Mouse (Mus musculus): ENCODE data around the gene Fads6. TPM values are rescaled to one million over a fixed set of nuclear protein-coding genes. Genes with fewer than 3 reads are reported as not detected.

The Fads6 gene
- total RNA-seq, 2 experiments from 2014 or later, result 11.2 to 12.1 TPM

DNA sequence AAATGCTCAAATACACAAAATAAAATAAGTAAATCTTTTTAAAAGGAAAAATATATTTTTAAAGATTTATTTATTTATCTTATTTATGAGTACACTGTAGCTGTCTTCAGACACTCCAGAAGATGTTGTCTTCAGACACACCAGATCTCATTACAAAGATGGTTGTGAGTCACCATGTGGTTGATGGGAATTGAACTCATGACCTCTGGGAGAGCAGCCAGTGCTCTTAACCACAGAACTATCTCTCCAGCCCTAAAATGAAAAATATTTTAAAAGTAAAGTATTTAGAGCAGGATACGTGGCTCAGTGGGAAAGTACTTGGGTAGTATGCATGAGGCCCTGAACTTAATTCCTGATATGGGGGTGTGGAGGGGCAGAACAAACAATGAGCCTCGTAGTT, 3.9 kb upstream of the Fads6 start:
- no peak for DNase-seq (ENCODE audit: extremely low spot score in 1 of 2, low spot score in 1 of 2)

- no peak for DNase-seq (ENCODE audit: extremely low spot score in 1 of 2, low spot score in 1 of 2)
Measured at GRCm38 (mm10) chr11:115300745-115301144, 3.3 kb upstream of the Fads6 start.

GRCm38 (mm10) chr11:115298160-115298559, 697 bp upstream of the Fads6 start:
- no peak for DNase-seq (ENCODE audit: extremely low spot score in 1 of 2, low spot score in 1 of 2)

GRCm38 (mm10) chr11:115296471-115297210, 822 bp downstream of the Fads6 start:
- DNase-seq (ENCODE audit: extremely low spot score in 1 of 2, low spot score in 1 of 2), result no peak

DNA sequence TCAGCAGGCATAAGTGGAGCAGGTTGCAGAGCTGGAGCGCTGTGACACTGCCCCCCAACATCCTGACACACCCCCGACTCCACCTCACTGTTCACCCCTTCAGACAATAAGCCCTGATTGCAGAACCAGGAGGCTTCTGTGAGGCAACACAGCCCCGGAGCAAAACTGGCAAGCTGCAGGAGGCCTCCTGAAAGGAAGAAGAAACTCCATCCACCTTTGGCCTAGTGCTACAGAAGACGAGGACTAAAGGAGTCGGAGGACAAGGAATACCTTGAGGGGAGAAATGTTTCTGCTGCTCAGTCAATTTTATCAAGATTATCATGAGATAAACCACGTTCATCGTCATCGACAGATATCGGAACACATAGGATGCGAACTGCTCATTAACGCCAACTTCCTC, 1.5 kb downstream of the Fads6 start:
- DNase-seq (ENCODE audit: extremely low spot score in 1 of 2, low spot score in 1 of 2), result no peak

GRCm38 (mm10) chr11:115292631-115293375, 4.7 kb downstream of the Fads6 start:
- no peak for DNase-seq (ENCODE audit: extremely low spot score in 1 of 2, low spot score in 1 of 2)

- DNase-seq (ENCODE audit: extremely low spot score in 1 of 2, low spot score in 1 of 2), result no peak
Measured at GRCm38 (mm10) chr11:115291503-115291902, 6.0 kb downstream of the Fads6 start.

DNA sequence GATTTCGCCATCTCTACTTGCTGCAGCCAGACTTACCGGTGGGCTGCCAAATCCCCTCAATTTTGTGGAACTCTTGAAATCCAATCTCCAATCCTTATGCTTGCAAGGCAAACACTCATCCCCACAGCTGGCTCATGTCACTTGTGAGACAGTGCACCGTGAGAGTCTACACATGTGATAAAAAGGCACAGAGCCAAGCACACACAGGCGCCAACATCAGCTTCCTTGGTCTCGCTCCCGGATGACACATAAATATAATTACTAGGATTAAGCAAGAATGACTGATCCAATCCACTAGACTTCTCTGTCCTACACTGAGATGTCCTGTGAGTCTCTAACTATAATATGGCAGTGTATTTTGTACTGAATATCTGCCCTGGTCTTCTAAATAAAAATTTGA, 6.5 kb downstream of the Fads6 start:
- no peak for DNase-seq (ENCODE audit: extremely low spot score in 1 of 2, low spot score in 1 of 2)

GRCm38 (mm10) chr11:115290314-115290713, 7.1 kb downstream of the Fads6 start:
- no peak for DNase-seq (ENCODE audit: extremely low spot score in 1 of 2, low spot score in 1 of 2)

DNA sequence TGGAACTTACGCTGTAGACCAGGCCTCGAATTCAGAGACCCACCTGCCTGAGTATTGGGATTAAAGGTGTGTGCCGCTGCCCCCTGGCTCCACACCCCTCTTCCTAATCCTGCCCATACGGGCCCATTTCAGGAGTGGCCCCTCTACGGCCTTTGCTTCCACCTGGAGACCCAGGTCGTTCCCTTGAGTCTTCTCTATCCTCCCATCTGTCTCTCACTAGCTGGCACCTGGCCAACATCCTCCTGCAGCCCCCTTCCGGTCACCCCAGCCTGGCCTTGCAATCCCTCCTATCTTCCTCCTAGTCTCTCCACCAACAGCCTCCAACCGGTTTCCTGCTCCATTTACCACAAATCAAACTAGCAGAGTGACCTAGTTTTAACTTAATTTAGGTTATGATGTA, 7.6 kb downstream of the Fads6 start:
- no peak for DNase-seq (ENCODE audit: extremely low spot score in 1 of 2, low spot score in 1 of 2)

GRCm38 (mm10) chr11:115288305-115288704, 9.2 kb downstream of the Fads6 start:
- no peak for DNase-seq (ENCODE audit: extremely low spot score in 1 of 2, low spot score in 1 of 2)

DNA sequence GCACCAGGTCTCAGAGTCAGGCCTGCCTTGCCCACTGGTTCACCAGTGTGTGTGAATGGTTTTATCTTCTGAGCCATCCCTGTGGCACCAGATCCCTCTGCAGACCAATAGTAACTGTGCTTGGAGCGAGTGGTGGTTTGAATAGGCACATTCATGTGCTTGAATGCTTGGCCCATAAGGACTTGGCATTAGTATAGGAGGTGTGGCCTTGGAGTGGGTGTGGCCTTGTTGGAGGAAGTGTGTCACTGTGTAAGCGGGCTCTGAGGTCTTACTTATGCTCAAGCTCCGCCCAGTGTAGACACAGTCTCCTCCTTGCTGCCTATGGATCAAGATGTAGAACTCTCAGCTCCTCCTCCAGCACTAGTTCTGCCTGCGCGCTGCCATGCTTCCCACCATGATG, 10.1 kb downstream of the Fads6 start:
- DNase-seq (ENCODE audit: extremely low spot score in 1 of 2, low spot score in 1 of 2), result no peak

DNA sequence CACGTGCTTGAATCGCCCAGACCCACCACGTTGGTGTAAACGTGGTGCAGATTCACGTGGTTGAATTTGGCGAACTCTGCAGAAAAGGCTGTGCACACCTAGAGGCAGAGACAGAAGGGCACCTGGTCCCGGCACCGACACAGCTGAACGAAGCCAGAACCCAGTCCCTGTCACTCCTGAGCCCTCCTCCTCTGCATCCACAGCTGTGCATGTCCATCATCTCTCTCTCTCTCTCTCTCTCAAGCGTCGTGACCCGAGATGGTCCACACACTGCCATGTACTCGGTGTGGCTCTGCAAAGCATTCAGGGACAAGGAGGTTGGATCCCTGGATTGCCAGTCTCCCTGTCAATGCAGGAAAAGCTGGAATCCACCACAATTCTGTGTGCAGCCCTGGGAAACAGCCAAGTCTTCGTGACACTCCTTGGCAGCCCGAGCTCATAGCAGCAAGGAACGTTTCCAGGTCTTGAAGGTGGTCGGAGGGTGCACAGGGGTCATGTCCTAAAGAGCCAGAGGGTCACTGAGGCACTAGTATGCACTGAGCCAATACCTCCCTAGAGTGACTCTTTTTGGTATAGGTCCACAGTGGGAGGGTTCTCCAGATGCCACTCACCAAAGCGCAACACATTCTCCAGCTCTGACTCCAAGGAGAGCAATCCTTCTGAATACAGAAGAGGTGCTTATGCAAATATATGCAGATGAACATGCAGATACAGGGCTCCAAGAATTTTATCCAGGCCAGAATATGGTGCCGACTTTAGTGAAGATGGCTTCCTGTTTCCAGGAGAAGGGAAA, 11.1 kb downstream of the Fads6 start:
- no peak for DNase-seq (ENCODE audit: extremely low spot score in 1 of 2, low spot score in 1 of 2)

DNA sequence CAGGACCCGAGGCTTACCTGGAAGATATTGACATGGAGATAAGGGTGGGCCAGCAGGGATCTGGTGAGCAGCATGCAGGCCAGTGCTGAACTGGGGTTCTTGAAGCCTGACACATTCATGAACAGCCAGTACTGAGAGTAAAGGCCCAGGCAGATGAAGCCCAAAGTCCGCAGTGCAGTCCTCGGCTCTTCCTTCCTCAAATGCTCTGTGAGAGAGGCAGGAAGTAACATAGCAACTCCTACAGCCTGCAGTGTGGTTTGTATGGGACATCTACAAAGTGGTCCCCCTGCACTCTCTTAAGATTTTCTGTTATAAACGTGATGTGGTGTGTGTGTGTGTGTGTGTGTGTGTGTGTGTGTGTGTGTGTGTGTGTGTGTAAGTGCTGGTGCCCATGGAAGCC, 12.2 kb downstream of the Fads6 start:
- DNase-seq (ENCODE audit: extremely low spot score in 1 of 2, low spot score in 1 of 2), result no peak

DNA sequence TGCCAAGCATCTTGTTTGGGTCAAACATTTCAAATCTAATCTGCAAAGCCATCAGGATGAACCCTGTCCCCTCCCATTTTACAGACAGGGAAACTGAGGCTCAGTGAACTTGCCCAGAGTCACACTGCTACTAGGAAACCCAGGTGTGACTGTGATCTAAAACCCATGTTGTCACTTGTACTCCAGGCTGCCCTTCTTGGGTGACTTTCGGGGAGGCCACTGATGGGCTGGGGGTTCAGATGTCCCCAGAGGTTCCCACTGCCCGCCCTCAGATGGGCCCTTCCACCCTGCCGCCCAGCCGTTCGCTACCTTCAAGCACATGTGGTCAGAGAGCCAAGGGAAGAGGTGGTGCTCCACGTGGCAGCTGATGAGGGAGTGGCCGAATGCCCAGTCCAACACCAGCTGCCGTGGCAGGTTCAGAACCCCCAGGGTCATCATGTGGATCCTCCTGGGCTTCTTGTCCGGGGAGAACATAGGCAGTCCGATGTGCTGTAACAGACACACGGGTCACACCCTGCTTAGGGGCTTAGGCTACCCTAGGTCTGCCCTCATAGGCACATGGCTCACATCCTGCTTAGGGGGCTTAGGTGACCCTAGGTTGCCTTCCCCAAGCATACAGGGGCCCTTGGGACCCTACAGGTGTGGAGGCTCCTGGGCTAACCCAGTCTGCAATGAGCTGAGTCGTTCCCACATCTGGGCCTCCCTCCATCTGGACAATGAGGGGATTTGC, 13.4 kb downstream of the Fads6 start:
- no peak for DNase-seq (ENCODE audit: extremely low spot score in 1 of 2, low spot score in 1 of 2)

DNA sequence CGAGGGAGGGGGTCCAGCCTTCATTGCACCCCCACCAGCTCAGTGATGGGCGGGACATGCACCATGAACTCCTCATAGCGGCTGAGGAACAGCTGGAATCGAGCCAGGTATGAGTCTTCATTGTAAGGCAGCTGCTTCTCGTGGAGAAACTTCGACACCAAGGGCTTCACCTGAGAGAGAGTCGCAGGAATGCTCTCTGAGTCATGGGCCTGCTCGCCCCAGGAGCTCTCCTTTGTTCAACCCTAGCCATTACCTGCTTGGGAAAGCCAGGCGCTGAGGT, 14.0 kb downstream of the Fads6 start:
- DNase-seq (ENCODE audit: extremely low spot score in 1 of 2, low spot score in 1 of 2), result no peak

- DNase-seq (ENCODE audit: extremely low spot score in 1 of 2, low spot score in 1 of 2), result no peak
Measured at GRCm38 (mm10) chr11:115282723-115283485, 14.6 kb downstream of the Fads6 start.

DNA sequence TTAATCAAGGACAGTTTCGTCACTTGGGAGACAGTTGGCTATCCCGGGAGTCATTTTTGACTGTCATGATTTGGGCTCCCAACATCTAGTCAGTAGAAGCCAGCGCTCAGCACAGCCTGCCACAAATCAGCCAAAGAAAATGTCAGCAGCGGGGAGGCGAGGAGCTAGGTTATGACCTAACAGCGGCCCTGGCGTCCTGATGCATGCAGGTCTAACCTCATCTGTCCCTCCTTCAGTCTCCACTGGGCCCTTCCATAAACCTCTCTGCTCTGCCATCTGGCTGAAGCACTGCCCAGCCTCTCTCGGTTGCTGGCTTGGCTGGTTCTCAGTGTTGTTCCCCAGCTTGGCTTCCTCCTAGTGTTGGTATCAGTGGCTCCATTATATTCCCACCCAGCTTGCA, 15.2 kb downstream of the Fads6 start:
- no peak for DNase-seq (ENCODE audit: extremely low spot score in 1 of 2, low spot score in 1 of 2)

GRCm38 (mm10) chr11:115279726-115280125, 17.7 kb downstream of the Fads6 start:
- DNase-seq (ENCODE audit: extremely low spot score in 1 of 2, low spot score in 1 of 2), result no peak

DNA sequence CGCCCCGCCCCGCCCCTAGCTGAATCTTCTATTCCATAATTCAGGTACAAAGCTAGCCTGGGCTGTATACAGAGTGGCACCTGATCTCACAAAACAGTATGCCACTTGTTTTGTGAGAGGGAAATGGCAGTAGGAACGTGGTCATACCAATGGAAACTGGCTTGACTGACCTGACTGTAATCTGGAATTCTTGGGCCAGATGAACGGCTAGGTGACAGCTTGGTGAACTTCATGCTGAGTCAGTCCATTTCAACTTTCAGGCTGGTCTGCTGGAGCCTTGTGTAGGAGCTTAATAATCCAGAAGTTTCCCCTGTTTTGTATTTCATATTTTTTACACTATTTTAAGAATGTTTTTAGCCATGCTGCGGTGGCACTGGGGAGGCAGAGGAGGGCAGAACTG, 19.3 kb downstream of the Fads6 start:
- DNase-seq (ENCODE audit: extremely low spot score in 1 of 2, low spot score in 1 of 2), result no peak

Data from layer of hippocampus, postnatal 25 days (tissue).